Mouse (Mus musculus): ENCODE measurements at regions not wholly inside any gene's neighbourhood (a gene's known extent, or its start where the extent isn't known, plus 50 kb on each side); places are given as distances from the start of the nearest gene placed in this dataset.

DNA sequence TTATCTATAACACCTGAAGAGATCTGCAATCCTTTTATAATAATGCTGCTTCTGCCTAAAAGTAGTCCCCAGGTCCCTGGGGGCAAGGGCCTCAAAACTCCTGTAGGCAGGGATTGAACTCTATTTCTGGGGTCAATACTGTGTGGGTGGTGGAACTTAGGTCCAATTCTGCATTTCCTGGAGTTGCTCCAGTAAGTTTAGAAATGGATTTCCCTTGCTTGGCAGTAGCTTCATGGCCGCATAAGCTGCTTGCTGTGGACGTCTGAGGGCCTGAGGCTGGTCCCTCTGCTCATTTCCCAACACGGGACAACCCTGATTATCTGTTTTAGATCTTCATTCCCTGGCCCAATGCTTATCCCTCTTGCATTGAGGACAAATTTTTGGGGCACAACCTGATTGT lies 118.0 kb upstream of the Peli1 start:
- Histone ChIP-seq H3K4me3 (ENCODE audit: insufficient read depth, low read depth, low read length) (no peak overlapping the region), H3K4me1 (ENCODE audit: control insufficient read depth, insufficient read depth, low read length) (no peaks in the 10 kb centered on the region), H3K27ac (ENCODE audit: insufficient read depth, low read depth, low read length) (no peak overlapping the region), H3K36me3 (ENCODE audit: control insufficient read depth, insufficient read depth, low read length) (no peaks in the 10 kb centered on the region), H3K27me3 (replicated peaks; ENCODE audit: control insufficient read depth, insufficient read depth, low read length) (no peaks in the 10 kb centered on the region)
- TF ChIP-seq CTCF (conservative IDR thresholded peaks at IDR 0.05; ENCODE audit: insufficient read depth, insufficient read length, low read depth, low read length) = no peak
- TF ChIP-seq POLR2A (IDR thresholded peaks at IDR 0.05; ENCODE audit: low read depth, low read length) = no peak
- DNase-seq = no peak
- 78% methylated on average over 3 of the region's 3 CpGs for WGBS

DNA sequence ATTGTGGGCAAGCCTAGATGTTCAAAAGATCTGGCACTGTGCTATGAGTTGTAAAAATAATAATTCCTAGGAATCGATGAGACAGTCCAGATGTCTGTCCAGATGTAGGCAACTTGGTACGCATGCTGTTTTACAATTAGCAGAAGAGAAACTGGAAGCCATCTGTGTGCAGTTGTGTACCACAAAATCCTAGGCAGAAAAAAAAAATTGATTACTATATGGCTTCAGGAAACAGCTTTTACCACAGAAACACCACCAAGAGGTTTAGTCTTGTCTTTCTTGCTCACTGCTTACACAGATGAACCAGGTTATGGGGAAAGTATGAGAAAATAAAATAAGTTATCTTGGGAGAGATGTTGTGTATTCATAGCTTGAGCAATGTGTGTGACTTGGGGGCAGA lies 109.5 kb upstream of the Peli1 start:
- no peak for DNase-seq
- no peak overlapping the region for H3K27ac ChIP-seq (ENCODE audit: insufficient read depth, low read depth, low read length)
- no peaks in the 10 kb centered on the region for H3K36me3 ChIP-seq (ENCODE audit: control insufficient read depth, insufficient read depth, low read length)
- 0 out of 2 replicates have a peak, but pooled peaks cover 3% of the 10 kb centered on the region for H3K4me1 ChIP-seq (ENCODE audit: control insufficient read depth, insufficient read depth, low read length)
- WGBS = 84% methylated on average over 2 of the region's 2 CpGs
- H3K4me3 ChIP-seq (ENCODE audit: insufficient read depth, low read depth, low read length) = no peak overlapping the region
- no peak for TF ChIP-seq POLR2A (IDR thresholded peaks at IDR 0.05; ENCODE audit: low read depth, low read length)
- no peak for TF ChIP-seq CTCF (conservative IDR thresholded peaks at IDR 0.05; ENCODE audit: insufficient read depth, insufficient read length, low read depth, low read length)
- no peaks in the 10 kb centered on the region for H3K27me3 ChIP-seq (replicated peaks; ENCODE audit: control insufficient read depth, insufficient read depth, low read length)

DNA sequence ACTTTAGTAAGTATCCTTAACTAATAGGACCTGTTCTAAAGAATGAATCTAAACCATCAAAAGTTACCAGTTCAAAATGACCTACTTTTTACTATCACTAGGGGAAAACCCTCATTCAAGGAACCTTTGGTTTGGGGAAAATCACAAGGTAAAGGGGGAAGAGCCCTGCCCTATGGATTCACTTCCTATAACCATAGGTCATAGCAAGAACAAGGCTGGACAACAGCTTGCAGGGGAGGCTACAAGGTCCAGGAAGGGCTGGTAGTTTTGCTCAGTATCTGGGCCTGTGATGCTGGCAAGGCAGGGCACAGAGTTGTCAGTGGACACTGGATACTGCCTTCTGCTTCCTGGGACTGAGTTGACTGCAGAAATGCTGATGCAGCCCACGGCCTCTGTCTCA lies 109.1 kb upstream of the Peli1 start:
- Histone ChIP-seq H3K4me1 (ENCODE audit: control insufficient read depth, insufficient read depth, low read length) (0 out of 2 replicates have a peak, but pooled peaks cover 3% of the 10 kb centered on the region), H3K27ac (ENCODE audit: insufficient read depth, low read depth, low read length) (no peak overlapping the region), H3K4me3 (ENCODE audit: insufficient read depth, low read depth, low read length) (no peak overlapping the region), H3K27me3 (replicated peaks; ENCODE audit: control insufficient read depth, insufficient read depth, low read length) (no peaks in the 10 kb centered on the region), H3K36me3 (ENCODE audit: control insufficient read depth, insufficient read depth, low read length) (no peaks in the 10 kb centered on the region)
- TF ChIP-seq POLR2A (IDR thresholded peaks at IDR 0.05; ENCODE audit: low read depth, low read length) = no peak
- no peak for TF ChIP-seq CTCF (conservative IDR thresholded peaks at IDR 0.05; ENCODE audit: insufficient read depth, insufficient read length, low read depth, low read length)
- no peak for DNase-seq
- 77% methylated on average over 1 of the region's 1 CpGs for WGBS

DNA sequence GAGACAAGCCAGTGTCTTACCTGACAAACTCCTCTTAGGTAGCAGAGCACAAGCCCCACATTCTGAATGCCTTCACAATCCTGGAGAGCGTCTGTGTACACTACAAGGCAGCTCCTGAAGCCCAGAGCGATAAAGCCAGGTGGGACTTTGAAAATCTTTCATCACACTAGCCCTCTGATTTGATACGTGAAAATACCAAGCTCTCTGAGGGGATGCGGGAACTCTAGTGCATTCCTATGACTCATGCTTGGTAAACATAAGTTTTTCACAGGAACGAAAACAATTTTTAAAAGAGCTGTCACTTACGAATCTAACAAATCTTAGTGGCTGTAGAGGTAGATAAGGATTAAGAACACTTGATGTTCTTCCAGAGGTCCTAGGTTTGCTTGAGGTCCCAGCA lies 108.6 kb upstream of the Peli1 start:
- no peak for TF ChIP-seq CTCF (conservative IDR thresholded peaks at IDR 0.05; ENCODE audit: insufficient read depth, insufficient read length, low read depth, low read length)
- TF ChIP-seq POLR2A (IDR thresholded peaks at IDR 0.05; ENCODE audit: low read depth, low read length) = no peak
- DNase-seq = no peak
- Histone ChIP-seq H3K4me1 (ENCODE audit: control insufficient read depth, insufficient read depth, low read length) (0 out of 2 replicates have a peak, but pooled peaks cover 3% of the 10 kb centered on the region), H3K27ac (ENCODE audit: insufficient read depth, low read depth, low read length) (no peak overlapping the region), H3K36me3 (ENCODE audit: control insufficient read depth, insufficient read depth, low read length) (no peaks in the 10 kb centered on the region), H3K4me3 (ENCODE audit: insufficient read depth, low read depth, low read length) (no peak overlapping the region), H3K27me3 (replicated peaks; ENCODE audit: control insufficient read depth, insufficient read depth, low read length) (no peaks in the 10 kb centered on the region)
- WGBS = 88% methylated on average over 6 of the region's 6 CpGs

DNA sequence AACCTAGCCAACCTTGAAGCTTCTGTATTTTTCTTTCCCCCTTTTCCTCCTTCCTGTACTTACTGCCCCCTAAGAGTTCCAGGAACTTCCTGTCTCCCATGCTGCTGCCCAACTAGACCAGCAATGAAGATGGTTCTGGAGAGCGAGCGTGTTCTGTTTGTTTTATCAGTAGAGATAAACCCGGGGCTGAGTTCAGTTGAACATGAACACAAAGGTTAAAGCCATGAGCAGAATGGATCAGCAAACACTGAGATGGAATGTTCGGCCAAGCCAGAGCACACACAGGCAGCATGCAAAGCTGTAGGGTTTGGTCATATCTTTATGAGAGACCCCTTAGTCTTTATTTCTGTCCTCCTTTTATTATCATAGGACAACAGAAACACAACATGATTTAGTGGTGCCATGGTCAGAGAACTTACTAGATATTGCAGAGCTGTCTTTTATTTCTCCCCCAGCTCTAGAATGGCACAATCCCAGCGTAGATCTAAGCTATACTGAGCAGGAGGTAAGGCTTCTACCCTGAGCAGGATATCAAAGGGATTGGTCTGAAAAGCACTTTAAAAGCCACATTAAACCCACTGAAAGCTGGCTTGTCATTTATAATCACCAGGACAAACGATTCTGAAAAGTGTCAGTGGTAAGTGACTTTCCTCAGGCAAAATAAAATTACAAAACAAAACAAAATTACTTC lies 105.9 kb upstream of the Peli1 start:
- DNase-seq = peak; percentile 28
- no peak for TF ChIP-seq POLR2A (IDR thresholded peaks at IDR 0.05; ENCODE audit: low read depth, low read length)
- Histone ChIP-seq H3K27ac (ENCODE audit: insufficient read depth, low read depth, low read length) (no peak overlapping the region), H3K36me3 (ENCODE audit: control insufficient read depth, insufficient read depth, low read length) (no peaks in the 10 kb centered on the region), H3K4me3 (ENCODE audit: insufficient read depth, low read depth, low read length) (no peak overlapping the region), H3K4me1 (ENCODE audit: control insufficient read depth, insufficient read depth, low read length) (0 out of 2 replicates have a peak, but pooled peaks cover 3% of the 10 kb centered on the region), H3K27me3 (replicated peaks; ENCODE audit: control insufficient read depth, insufficient read depth, low read length) (no peaks in the 10 kb centered on the region)
- WGBS = 36% methylated on average over 6 of the region's 6 CpGs

DNA sequence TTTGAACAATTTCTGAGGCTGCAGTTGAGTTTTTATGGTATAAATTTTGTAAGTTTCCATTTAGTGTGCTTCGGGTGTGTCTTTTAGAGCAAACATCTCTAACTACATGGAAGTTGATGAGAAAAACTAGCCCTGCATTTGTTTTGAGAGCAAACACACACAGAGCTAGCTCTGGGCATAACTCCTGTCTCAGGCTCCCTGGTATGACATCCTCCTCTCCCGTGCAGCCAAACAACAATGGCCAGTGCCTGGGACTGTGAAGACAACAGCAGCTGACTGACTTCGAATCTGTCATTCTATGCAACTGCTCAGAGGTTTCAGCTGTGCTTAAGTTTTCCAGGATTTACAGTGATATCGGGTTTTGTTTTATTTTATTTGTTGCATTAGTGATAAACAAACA lies 105.3 kb upstream of the Peli1 start:
- Histone ChIP-seq H3K27ac (ENCODE audit: insufficient read depth, low read depth, low read length) (no peak overlapping the region), H3K4me1 (ENCODE audit: control insufficient read depth, insufficient read depth, low read length) (0 out of 2 replicates have a peak, but pooled peaks cover 3% of the 10 kb centered on the region), H3K36me3 (ENCODE audit: control insufficient read depth, insufficient read depth, low read length) (no peaks in the 10 kb centered on the region), H3K4me3 (ENCODE audit: insufficient read depth, low read depth, low read length) (no peak overlapping the region), H3K27me3 (replicated peaks; ENCODE audit: control insufficient read depth, insufficient read depth, low read length) (no peaks in the 10 kb centered on the region)
- 44% methylated on average over 4 of the region's 4 CpGs for WGBS
- TF ChIP-seq POLR2A (IDR thresholded peaks at IDR 0.05; ENCODE audit: low read depth, low read length) = no peak
- no peak for TF ChIP-seq CTCF (conservative IDR thresholded peaks at IDR 0.05; ENCODE audit: insufficient read depth, insufficient read length, low read depth, low read length)
- DNase-seq = no peak

DNA sequence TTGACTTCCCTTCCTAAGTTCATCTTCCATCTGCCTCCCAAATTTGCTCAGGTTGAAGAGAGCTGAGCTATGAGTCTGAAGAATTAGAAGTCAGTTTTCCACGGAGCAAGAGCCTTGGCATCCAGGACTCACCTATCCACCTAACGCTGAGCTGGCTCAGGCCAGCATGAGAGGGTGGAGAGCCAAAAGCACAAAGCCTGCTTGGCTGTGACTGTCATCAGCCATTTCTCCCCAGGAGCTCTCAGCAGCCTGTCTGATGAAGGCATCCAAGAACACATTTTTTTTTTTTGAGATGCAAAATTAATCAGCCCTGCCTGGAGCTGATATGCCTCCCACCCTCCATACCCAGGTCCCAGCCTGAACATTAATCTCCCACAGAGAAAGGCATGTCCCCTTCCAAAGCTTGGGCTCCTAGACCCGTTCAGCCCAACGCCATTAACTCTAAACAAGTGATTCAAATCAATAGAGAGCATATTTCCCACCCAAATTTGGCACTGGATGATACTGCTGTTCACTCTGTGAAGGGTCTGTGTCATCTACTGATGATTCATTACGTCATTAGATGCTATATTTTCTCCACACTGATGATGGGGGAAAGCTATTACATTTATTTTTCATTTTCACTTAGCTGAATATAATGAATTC lies 103.8 kb upstream of the Peli1 start:
- Histone ChIP-seq H3K4me1 (ENCODE audit: control insufficient read depth, insufficient read depth, low read length) (0 out of 2 replicates have a peak, but pooled peaks cover 3% of the 10 kb centered on the region), H3K4me3 (ENCODE audit: insufficient read depth, low read depth, low read length) (no peak overlapping the region), H3K27ac (ENCODE audit: insufficient read depth, low read depth, low read length) (no peak overlapping the region), H3K36me3 (ENCODE audit: control insufficient read depth, insufficient read depth, low read length) (no peaks in the 10 kb centered on the region), H3K27me3 (replicated peaks; ENCODE audit: control insufficient read depth, insufficient read depth, low read length) (no peaks in the 10 kb centered on the region)
- no peak for TF ChIP-seq CTCF (conservative IDR thresholded peaks at IDR 0.05; ENCODE audit: insufficient read depth, insufficient read length, low read depth, low read length)
- TF ChIP-seq POLR2A (IDR thresholded peaks at IDR 0.05; ENCODE audit: low read depth, low read length) = no peak
- no peak for DNase-seq
- WGBS = 85% methylated on average over 5 of the region's 5 CpGs

Data from kidney, adult 2 months (tissue).